Mouse (Mus musculus) liver, embryonic 14.5 days (tissue): Measurements from ENCODE around the gene Coasy. TPM values are rescaled to one million over a fixed set of nuclear protein-coding genes. Genes with fewer than 3 reads are reported as not detected.
"Not testable (repeated sequence)": the region's sequence is repeated elsewhere in the genome, so short reads cannot be mapped to it uniquely, and the experiment has no call there.

ENCODE experiments used
- ATAC-seq: fragments of 200-750 bp; cut with Nextera tagmentation; 2 replicates; pipeline ENCODE4 v1.8.0; 2017; ENCODE audit warnings: moderate number of reproducible peaks, mild to moderate bottlenecking, moderate library complexity; ENCODE audit not compliant: insufficient read depth
- DNase-seq, 3 experiments: peaks; one replicate each; pipeline ENCODE4 v3.0.0-alpha.2; 2012 to 2013; ENCODE audit warnings: low read depth in 3 of 3, low spot score in 3 of 3
- H3K27ac ChIP-seq: fragments of 300-500 bp; sonication (generic); 2 replicates; pipeline ENCODE4 v1.5.1; 2014; ENCODE audit warnings: moderate library complexity, mild to moderate bottlenecking, control low read depth, inconsistent platforms
- H3K27me3 ChIP-seq: fragments of 300-500 bp; sonication (generic); 2 replicates; pipeline ENCODE4 v1.6.1; 2014; ENCODE audit warnings: mild to moderate bottlenecking, low read length, moderate library complexity; ENCODE audit not compliant: control insufficient read depth, insufficient read depth
- H3K36me3 ChIP-seq: fragments of 300-500 bp; sonication (generic); replicated peaks from 2 replicates; pipeline ENCODE4 v1.6.1; 2014; ENCODE audit warnings: low read depth; ENCODE audit not compliant: control insufficient read depth, insufficient read depth
- H3K4me1 ChIP-seq, 2 experiments: fragments of 200-500 bp in 1 of 2; fragments of 300-500 bp in 1 of 2; sonication (generic) in 1 of 2; replicated peaks; 2 replicates each; pipeline ENCODE4 v1.6.1; 2012 to 2014; ENCODE audit warnings: antibody characterized with exemption in 1 of 2, inconsistent platforms in 1 of 2, low read length in 1 of 2; ENCODE audit not compliant: control insufficient read depth in 2 of 2, insufficient read depth in 2 of 2
- H3K4me2 ChIP-seq: fragments of 300-500 bp; sonication (generic); 2 replicates; pipeline ENCODE4 v1.6.1; 2014; ENCODE audit warnings: low read depth, mild to moderate bottlenecking, control low read depth, moderate library complexity
- H3K4me3 ChIP-seq, 2 experiments: fragments of 200-500 bp in 1 of 2; fragments of 300-500 bp in 1 of 2; sonication (generic) in 1 of 2; 2 replicates each; pipeline ENCODE4 v1.5.1; 2012 to 2014; ENCODE audit warnings: low read depth in 2 of 2, low read length in 2 of 2, mild to moderate bottlenecking in 2 of 2, control low read depth in 1 of 2, inconsistent platforms in 1 of 2, moderate library complexity in 1 of 2; ENCODE audit not compliant: insufficient read depth in 1 of 2
- H3K9ac ChIP-seq: fragments of 300-500 bp; sonication (generic); replicated peaks from 2 replicates; pipeline ENCODE4 v1.6.1; 2014; ENCODE audit warnings: mild to moderate bottlenecking, control low read depth, moderate library complexity
- H3K9me3 ChIP-seq: fragments of 300-500 bp; sonication (generic); 2 replicates; pipeline ENCODE4 v1.6.1; 2016; ENCODE audit warnings: low read length, mixed read lengths; ENCODE audit not compliant: control insufficient read depth
- CTCF ChIP-seq: IDR thresholded peaks from 2 replicates; pipeline ENCODE4 v1.5.1; 2016; ENCODE audit warnings: antibody characterized with exemption, low read depth, control low read depth
- EP300 ChIP-seq: IDR thresholded peaks from 2 replicates; pipeline ENCODE4 v1.6.1; 2016; ENCODE audit warnings: antibody characterized with exemption, low read depth
- WGBS: fragments of 180-500 bp; shearing (Covaris S2); extraction: QIAGEN DNeasy Blood & Tissue Kit; methylation state at CpG from one replicate; pipeline ENCODE4 v1.1.7; 2014; ENCODE audit not compliant: insufficient replicate concordance; 5-methylcytosine and 5-hydroxymethylcytosine counted together
- polyA plus RNA-seq, 2 experiments: library from polyadenylated mRNA; depleted of rRNA in 1 of 2; stranded (reverse) in 1 of 2; unstranded in 1 of 2; fragments of >200 nt; fragmentation: Nextera tagmentation in 1 of 2; extraction: Ambion mirVana in 1 of 2; gene quantifications; 2 replicates each; pipeline versions ENCODE4 v1.2.1 to v1.2.3; 2012 to 2014

Coasy gene
- polyA plus RNA-seq, 2 experiments = 16.2 to 17.7 TPM

- no peaks in the 10 kb centered on the region for H3K27me3 ChIP-seq
- peak; percentile 77 for ATAC-seq
- no peaks in the 10 kb centered on the region for H3K9me3 ChIP-seq
- H3K27ac ChIP-seq = peak overlapping the region; percentile 74
- H3K4me1 ChIP-seq = peaks cover 13 to 18% of the 10 kb centered on the region in 2 experiments
- no peak for DNase-seq
- peak overlapping the region; percentile 91 for H3K4me2 ChIP-seq
- peak overlapping the region; percentile 71 to 81 for H3K4me3 ChIP-seq
- under 1% methylated on average over 39 of the region's 39 CpGs for WGBS
- peak overlapping the region; percentile 81 for H3K9ac ChIP-seq
- TF ChIP-seq CTCF (peak; percentile 52), EP300 (no peak)
- H3K36me3 ChIP-seq = no peaks in the 10 kb centered on the region
Measured at GRCm38 (mm10) chr11:101119131-101119760, 36.9 kb downstream of the Coasy start.

DNA sequence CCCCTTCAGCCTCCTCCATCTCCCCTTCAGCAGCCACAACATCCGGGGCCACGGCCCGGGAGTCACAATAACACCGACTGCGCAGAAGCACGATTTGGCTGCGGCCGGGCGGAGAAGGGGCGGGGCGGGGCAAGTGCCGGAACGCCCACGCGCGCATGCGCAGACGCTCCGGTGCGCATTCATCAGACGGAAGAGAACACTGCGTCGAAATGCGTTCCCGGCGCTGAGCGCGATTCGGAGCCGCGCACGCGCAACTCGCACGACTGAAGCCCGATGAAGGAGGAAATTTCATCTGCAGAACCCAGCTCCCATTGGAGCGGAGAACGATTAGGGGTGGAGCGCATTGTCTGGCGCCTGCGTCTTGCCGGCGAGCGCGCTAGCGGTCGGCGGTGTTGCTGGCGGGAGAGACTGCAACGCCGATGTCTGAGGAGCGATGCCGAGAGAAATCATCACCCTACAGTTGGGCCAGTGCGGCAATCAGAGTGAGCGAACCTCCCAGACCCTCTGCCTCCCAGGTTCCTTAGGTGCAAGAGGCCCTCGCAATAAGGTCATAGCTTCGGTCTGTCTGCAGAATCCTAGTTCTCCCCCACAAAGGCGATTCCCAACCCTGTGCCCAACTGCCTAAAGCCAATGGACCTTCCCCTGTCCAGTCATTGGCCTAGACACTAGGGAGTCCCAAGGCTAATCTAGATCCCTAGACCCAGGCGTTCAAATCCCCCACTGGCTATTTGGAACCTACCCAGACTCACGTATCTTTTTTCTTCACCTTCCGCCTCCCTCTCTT, 37.6 kb downstream of the Coasy start, which contains the start of the genes Retreg3 and Tubg1:
Gene Retreg3, minus strand, starts transcription at position 133 of the 784 bp plus-strand sequence.
Gene Tubg1, plus strand, starts transcription at position 178 of the 784 bp plus-strand sequence.
- WGBS = under 1% methylated on average over 60 of the region's 61 CpGs
- H3K4me2 ChIP-seq = peak within 1 kb of the TSS; percentile 100
- no peaks in the 10 kb centered on the region for H3K36me3 ChIP-seq
- peaks cover 13 to 18% of the 10 kb centered on the region in 2 experiments for H3K4me1 ChIP-seq
- DNase-seq (peak; percentile 97 to 98 (median 98)), ATAC-seq (peak; percentile 91)
- H3K9me3 ChIP-seq = no peaks in the 10 kb centered on the region
- TF ChIP-seq CTCF = no peak
- TF ChIP-seq EP300 = no peak
- peak within 1 kb of the TSS; percentile 89 for H3K9ac ChIP-seq
- peak within 1 kb of the TSS; percentile 71 to 86 for H3K4me3 ChIP-seq
- H3K27ac ChIP-seq = peak within 1 kb of the TSS; percentile 81
- H3K27me3 ChIP-seq = no peaks in the 10 kb centered on the region

DNA sequence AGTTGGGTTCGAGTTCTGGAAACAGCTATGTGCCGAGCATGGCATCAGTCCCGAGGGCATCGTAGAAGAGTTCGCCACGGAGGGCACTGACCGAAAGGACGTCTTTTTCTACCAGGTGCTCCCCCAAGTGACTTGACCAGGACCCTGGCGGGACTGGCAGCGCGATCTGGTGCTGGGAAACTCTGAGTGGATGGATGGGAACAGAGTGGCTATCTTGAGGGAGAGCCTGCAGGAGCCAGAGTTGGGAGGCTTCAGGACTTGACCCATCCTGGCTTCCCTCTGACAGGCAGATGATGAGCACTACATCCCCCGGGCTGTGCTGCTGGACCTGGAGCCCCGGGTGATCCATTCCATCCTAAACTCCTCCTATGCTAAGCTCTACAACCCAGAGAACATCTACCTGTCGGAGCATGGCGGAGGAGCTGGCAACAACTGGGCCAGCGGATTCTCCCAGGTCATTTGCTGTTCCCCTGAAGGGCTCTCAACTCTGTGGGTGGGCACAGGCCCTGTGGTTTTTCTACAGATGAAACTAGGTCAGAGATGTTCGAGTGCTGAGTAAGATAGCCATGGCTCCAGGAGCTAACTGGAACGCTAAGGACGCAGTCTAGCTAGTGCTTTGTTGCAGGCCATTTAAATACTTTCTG, 38.3 kb downstream of the Coasy start:
- Histone ChIP-seq H3K4me3 (peak overlapping the region; percentile 71 to 86), H3K36me3 (no peaks in the 10 kb centered on the region; the same call in 1 of the 2 replicates), H3K27me3 (no peaks in the 10 kb centered on the region), H3K9me3 (no peaks in the 10 kb centered on the region), H3K4me1 (peaks cover 13 to 18% of the 10 kb centered on the region in 2 experiments), H3K4me2 (peak overlapping the region; percentile 100), H3K9ac (peak overlapping the region; percentile 89), H3K27ac (peak overlapping the region; percentile 81)
- no peak for DNase-seq
- ATAC-seq = no peak
- 21% methylated on average over 19 of the region's 19 CpGs for WGBS
- TF ChIP-seq EP300 (no peak), CTCF (no peak)

DNA sequence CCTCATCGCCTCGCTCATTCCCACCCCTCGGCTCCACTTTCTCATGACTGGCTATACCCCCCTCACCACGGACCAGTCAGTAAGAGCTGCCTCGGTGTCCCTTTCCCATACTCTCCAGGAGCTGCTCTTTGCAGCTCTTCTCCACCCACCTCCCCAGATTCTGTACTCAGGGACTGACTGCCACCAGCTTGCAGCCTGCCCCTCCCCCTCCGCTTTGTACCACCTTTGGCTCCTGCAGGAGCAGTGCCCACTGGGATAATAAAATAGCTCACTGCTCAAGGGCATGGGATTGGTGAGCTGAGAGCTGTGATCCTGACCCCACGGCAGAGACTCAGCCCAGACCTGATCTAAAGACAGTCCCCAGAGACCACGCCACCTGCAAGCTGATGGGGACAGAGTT, 42.1 kb downstream of the Coasy start:
- not testable (repeated sequence) for H3K9me3 ChIP-seq, DNase-seq, H3K4me3 ChIP-seq, H3K36me3 ChIP-seq, H3K9ac ChIP-seq, H3K27me3 ChIP-seq, ATAC-seq, H3K4me2 ChIP-seq, H3K27ac ChIP-seq
- H3K4me1 ChIP-seq = peaks cover 6 to 10% of the 10 kb centered on the region in 2 experiments
- 83% methylated on average over 8 of the region's 8 CpGs for WGBS

DNA sequence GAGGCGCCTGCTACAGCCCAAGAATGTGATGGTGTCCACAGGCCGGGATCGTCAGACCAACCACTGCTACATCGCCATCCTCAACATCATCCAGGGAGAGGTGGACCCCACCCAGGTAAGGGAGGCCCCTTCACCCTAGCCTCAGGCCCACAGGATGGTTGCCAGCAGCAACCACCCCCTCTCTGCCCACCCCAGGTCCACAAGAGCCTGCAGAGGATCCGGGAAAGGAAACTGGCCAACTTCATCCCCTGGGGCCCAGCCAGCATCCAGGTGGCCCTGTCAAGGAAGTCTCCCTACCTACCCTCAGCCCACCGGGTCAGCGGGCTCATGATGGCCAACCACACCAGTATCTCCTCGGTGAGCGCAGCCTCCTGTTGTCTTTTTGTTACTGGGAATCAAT, 42.6 kb downstream of the Coasy start:
- H3K27ac ChIP-seq, H3K36me3 ChIP-seq, H3K4me3 ChIP-seq, DNase-seq, H3K4me2 ChIP-seq, H3K9me3 ChIP-seq, H3K27me3 ChIP-seq, ATAC-seq, H3K9ac ChIP-seq: not testable (repeated sequence)
- peaks cover 7 to 10% of the 10 kb centered on the region in 2 experiments for H3K4me1 ChIP-seq
- WGBS = 91% methylated on average over 7 of the region's 9 CpGs
